Mouse (Mus musculus) spleen, adult 2 months (tissue): Measurements from ENCODE around the gene Prkci.

Experiments
- CTCF ChIP-seq: fragments of 200-500 bp; IDR thresholded peaks from 2 replicates; pipeline ENCODE4 v1.5.1; 2011; ENCODE audit warnings: mild to moderate bottlenecking, inconsistent platforms; ENCODE audit not compliant: insufficient read depth, insufficient read length, insufficient replicate concordance; ENCODE audit errors: extremely low read depth
- POLR2A ChIP-seq: fragments of 200-500 bp; IDR thresholded peaks from 2 replicates; pipeline ENCODE4 v1.6.1; 2011; ENCODE audit warnings: low read depth, low read length, inconsistent platforms

GRCm38 (mm10) chr3:30987396-30988318 is 7.9 kb upstream of the Prkci start:
- TF ChIP-seq CTCF (no peak), POLR2A (no peak)
